Mouse (Mus musculus) erythroblast, embryonic 14.5 days (primary cell): Measurements from ENCODE around the gene Gm11938. TPM values are rescaled to one million over a fixed set of nuclear protein-coding genes. Genes with fewer than 3 reads are reported as not detected.
"Not testable (repeated sequence)": the region's sequence is repeated elsewhere in the genome, so short reads cannot be mapped to it uniquely, and the experiment has no call there.

Experiments used
- H3K27me3 ChIP-seq: 2 replicates; pipeline ENCODE4 v1.6.1; 2012; ENCODE audit warnings: inconsistent platforms; ENCODE audit not compliant: control insufficient read depth
- H3K36me3 ChIP-seq: 2 replicates; pipeline ENCODE4 v1.6.1; 2012; ENCODE audit warnings: mild to moderate bottlenecking, inconsistent platforms; ENCODE audit not compliant: control insufficient read depth
- H3K4me1 ChIP-seq: 2 replicates; pipeline ENCODE4 v1.6.1; 2012; ENCODE audit warnings: inconsistent platforms; ENCODE audit not compliant: control insufficient read depth
- H3K4me3 ChIP-seq: replicated peaks from 2 replicates; pipeline ENCODE3; 2012; ENCODE audit warnings: moderate library complexity, mild to moderate bottlenecking, inconsistent platforms
- H3K9me3 ChIP-seq: 2 replicates; pipeline ENCODE4 v1.6.1; 2012; ENCODE audit warnings: low read length, inconsistent platforms, mixed read lengths; ENCODE audit not compliant: control insufficient read depth
- GATA1 ChIP-seq: IDR thresholded peaks from 2 replicates; pipeline ENCODE4 v1.6.1; 2012; ENCODE audit warnings: low read length, inconsistent platforms, mixed read lengths
- TAL1 ChIP-seq: IDR thresholded peaks from 3 replicates; pipeline ENCODE4 v1.6.1; 2012; ENCODE audit warnings: low read length, inconsistent platforms, mixed read lengths
- polyA plus RNA-seq: library from polyadenylated mRNA; stranded (reverse); fragments of >175 nt; gene quantifications from 2 replicates; pipeline ENCODE4 v1.2.3, GENCODE M21; 2012

The Gm11938 gene
- polyA plus RNA-seq, 1 experiment: not detected

DNA sequence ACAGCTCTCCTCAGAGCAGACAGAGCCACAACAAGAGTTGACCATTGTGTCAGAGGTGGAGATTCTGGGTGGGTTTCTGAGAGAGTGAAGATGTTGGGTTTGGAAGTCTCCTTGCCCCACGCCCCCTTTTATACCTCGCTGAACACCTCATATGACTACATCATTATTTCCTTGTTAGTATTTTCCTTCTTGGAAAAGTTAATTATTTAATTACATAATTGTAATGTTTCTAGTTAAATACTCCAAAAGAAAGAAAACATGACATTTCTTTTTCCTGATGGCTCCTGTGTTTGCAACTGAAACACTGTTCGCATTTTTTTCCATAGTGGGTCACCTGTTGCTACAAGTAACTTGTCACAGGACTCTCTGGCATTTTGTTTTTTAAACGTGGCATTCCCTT, 25.0 kb upstream of the Gm11938 start, which contains the start of gene Krtap4-1:
Krtap4-1 (minus strand) TSS at position 101 of the 400 bp plus-strand sequence.
- TF ChIP-seq TAL1: no peak
- TF ChIP-seq GATA1: no peak
- H3K36me3 ChIP-seq: no peaks in the 10 kb centered on the region
- no peaks in the 10 kb centered on the region for H3K4me1 ChIP-seq
- peaks cover 2% of the 10 kb centered on the region; the same call in 1 of the 2 replicates for H3K9me3 ChIP-seq
- H3K4me3 ChIP-seq: no peak within 1 kb of the TSS
- no peaks in the 10 kb centered on the region for H3K27me3 ChIP-seq

GRCm38 (mm10) chr11:99620335-99620734, 17.2 kb upstream of the Gm11938 start, which contains the start of gene Gm11562:
Gene Gm11562, minus strand, starts transcription at chr11:99620435.
- Histone ChIP-seq H3K27me3 (no peaks in the 10 kb centered on the region), H3K9me3 (no peaks in the 10 kb centered on the region), H3K4me1 (no peaks in the 10 kb centered on the region), H3K36me3 (no peaks in the 10 kb centered on the region), H3K4me3 (no peak within 1 kb of the TSS)
- no peak for TF ChIP-seq GATA1
- TF ChIP-seq TAL1: no peak

DNA sequence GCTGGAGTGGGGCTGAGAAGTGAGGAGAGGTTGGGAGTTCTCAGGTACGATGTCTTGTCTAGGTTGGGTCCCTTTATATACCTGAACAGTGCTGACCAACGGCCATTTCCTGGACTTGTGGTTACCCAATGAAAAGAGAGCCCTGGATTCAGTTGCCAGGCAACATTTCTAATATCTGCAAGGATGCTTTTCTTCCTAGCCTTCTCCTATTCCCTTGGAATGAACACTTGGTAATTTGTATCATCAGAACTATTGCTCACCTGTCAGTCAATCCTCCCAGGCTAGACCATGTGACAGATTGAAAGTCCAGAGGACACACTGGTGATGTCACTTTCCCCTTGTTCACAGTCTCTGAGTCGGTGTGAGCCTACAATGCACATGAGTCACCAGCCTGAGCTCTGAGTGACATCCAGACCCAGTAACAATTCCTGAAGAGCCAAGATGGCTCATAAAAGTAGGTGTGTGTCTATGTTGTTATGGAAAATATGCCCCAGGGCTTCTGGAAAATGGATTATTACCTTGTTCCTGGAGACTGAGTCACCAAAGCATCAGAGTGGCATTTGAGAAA, 11.8 kb upstream of the Gm11938 start, which contains the start of gene Krtap2-4:
Krtap2-4 (minus strand) TSS at position 51 of the 568 bp plus-strand sequence.
- Histone ChIP-seq H3K4me1 (no peaks in the 10 kb centered on the region), H3K4me3 (no peak within 1 kb of the TSS), H3K9me3 (no peaks in the 10 kb centered on the region), H3K27me3 (no peaks in the 10 kb centered on the region), H3K36me3 (no peaks in the 10 kb centered on the region)
- TF ChIP-seq TAL1: no peak
- TF ChIP-seq GATA1: no peak

DNA sequence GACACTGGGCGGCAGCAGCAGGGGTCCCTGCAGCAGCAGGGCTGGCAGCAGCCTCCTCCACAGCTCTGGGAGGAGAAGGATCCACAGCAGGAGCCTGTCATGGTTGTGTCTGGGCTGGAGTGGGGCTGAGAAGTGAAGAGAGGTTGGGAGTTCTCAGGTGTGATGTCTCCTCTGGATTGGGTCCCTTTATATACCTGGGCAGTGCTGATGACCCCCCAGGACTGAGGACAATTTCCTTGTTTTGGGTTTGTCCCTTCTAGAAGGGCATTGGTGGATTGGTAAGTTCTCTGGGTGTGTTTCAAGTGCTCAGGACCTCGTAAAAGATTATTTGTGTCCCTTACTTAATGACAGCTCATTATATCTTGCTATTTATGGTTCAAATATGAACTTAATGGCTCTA, 7.0 kb upstream of the Gm11938 start, which contains the start of gene Gm11937:
Gm11937 (minus strand) TSS at position 101 of the 400 bp plus-strand sequence.
- not testable (repeated sequence) for H3K27me3 ChIP-seq, H3K4me3 ChIP-seq

GRCm38 (mm10) chr11:99609126-99609525, 6.0 kb upstream of the Gm11938 start:
- H3K9me3 ChIP-seq: no peaks in the 10 kb centered on the region
- H3K4me3 ChIP-seq: no peak overlapping the region
- H3K4me1 ChIP-seq: no peaks in the 10 kb centered on the region
- H3K36me3 ChIP-seq: no peaks in the 10 kb centered on the region
- TF ChIP-seq TAL1 (no peak), GATA1 (no peak)
- H3K27me3 ChIP-seq: no peaks in the 10 kb centered on the region

More for the DNA sequence above, 7.0 kb upstream of the Gm11938 start, which contains the start of gene Gm11937:
- not testable (repeated sequence) for H3K36me3 ChIP-seq, H3K4me1 ChIP-seq, H3K9me3 ChIP-seq

DNA sequence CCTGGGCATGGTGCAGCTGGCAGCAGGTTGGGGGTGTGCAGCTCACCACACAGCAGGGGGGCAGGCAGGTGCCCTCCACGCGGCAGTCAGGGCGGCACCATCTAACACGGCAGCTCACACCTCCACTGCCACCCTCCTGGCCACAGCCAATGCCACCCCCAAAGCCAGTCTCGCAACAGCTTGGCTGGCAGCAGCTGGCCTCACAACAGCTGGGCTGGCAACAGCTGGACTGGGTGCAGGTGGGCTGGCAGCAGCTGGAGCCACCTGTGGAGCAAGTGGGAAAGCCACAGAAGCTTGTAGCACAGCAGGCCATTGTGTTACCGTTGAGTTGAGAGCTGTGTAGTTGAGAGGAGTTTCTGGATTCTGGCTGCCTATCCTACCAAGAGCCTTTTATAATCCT, 5.4 kb downstream of the Gm11938 start, which contains the start of gene Krtap9-3:
Krtap9-3 (minus strand) TSS at position 364 of the 400 bp plus-strand sequence.
- H3K4me1 ChIP-seq, H3K27me3 ChIP-seq, H3K4me3 ChIP-seq, H3K36me3 ChIP-seq, H3K9me3 ChIP-seq: not testable (repeated sequence)

GRCm38 (mm10) chr11:99590981-99591380, 12.1 kb downstream of the Gm11938 start, which contains the start of gene Krtap1-3:
Gene Krtap1-3, minus strand, starts transcription at chr11:99591339.
- Histone ChIP-seq H3K36me3 (no peaks in the 10 kb centered on the region), H3K9me3 (peaks cover 2% of the 10 kb centered on the region; the same call in 1 of the 2 replicates), H3K4me3 (no peak within 1 kb of the TSS), H3K27me3 (no peaks in the 10 kb centered on the region), H3K4me1 (no peaks in the 10 kb centered on the region)
- TF ChIP-seq GATA1 (no peak), TAL1 (no peak)

- H3K4me3 ChIP-seq: no peak overlapping the region
- H3K9me3 ChIP-seq: peaks cover 3% of the 10 kb centered on the region
- TF ChIP-seq TAL1: no peak
- no peak for TF ChIP-seq GATA1
- H3K36me3 ChIP-seq: no peaks in the 10 kb centered on the region
- no peaks in the 10 kb centered on the region for H3K4me1 ChIP-seq
- H3K27me3 ChIP-seq: no peaks in the 10 kb centered on the region
Measured at GRCm38 (mm10) chr11:99585096-99585495, 18.0 kb downstream of the Gm11938 start.

DNA sequence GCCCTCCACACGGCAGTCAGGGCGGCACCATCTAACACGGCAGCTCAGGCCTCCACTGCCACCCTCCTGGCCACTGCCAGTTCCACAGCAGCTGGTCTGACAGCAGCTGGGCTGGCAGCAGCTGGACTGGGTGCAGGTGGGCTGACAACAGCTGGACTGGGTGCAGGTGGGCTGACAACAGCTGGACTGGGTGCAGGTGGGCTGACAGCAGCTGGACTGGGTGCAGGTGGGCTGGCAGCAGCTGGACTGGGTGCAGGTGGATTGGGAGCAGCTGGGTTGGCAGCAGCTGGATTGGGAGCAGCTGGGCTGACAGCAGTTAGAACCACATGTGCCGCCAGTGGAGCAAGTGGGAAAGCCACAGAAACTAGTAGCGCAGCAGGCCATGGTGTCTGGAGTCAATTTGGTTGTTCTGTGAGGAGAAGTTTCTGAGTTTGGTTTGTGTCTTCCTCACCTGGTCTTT, 19.8 kb downstream of the Gm11938 start, which contains the start of gene Krtap1-4:
Krtap1-4 (minus strand) TSS at position 410 of the 460 bp plus-strand sequence.
- H3K4me1 ChIP-seq: no peaks in the 10 kb centered on the region
- no peaks in the 10 kb centered on the region for H3K36me3 ChIP-seq
- TF ChIP-seq TAL1 (no peak), GATA1 (no peak)
- no peaks in the 10 kb centered on the region for H3K27me3 ChIP-seq
- no peak within 1 kb of the TSS for H3K4me3 ChIP-seq
- H3K9me3 ChIP-seq: peaks cover 3% of the 10 kb centered on the region
